Mouse (Mus musculus) small intestine, adult 2 months (tissue): ENCODE data around the gene Rab42. TPM values are rescaled to one million over a fixed set of nuclear protein-coding genes. Genes with fewer than 3 reads are reported as not detected.

Experiments used
- H3K27ac ChIP-seq: fragments of 200-500 bp; 2 replicates; pipeline ENCODE4 v1.5.1; 2012; ENCODE audit warnings: low read depth, low read length, control low read depth, inconsistent platforms; ENCODE audit not compliant: insufficient read depth
- H3K27me3 ChIP-seq: fragments of 200-500 bp; 2 replicates; pipeline ENCODE4 v1.6.1; 2012; ENCODE audit warnings: mild to moderate bottlenecking, moderate library complexity, low read length, inconsistent platforms; ENCODE audit not compliant: control insufficient read depth, insufficient read depth
- H3K36me3 ChIP-seq: fragments of 200-500 bp; 2 replicates; pipeline ENCODE4 v1.6.1; 2012; ENCODE audit warnings: mild to moderate bottlenecking, low read length, control low read depth, inconsistent platforms; ENCODE audit not compliant: control insufficient read depth, insufficient read depth
- H3K4me1 ChIP-seq: fragments of 200-500 bp; 2 replicates; pipeline ENCODE4 v1.6.1; 2012; ENCODE audit warnings: low read length, inconsistent platforms, mixed read lengths; ENCODE audit not compliant: control insufficient read depth, insufficient read depth, insufficient read length
- H3K4me3 ChIP-seq: fragments of 200-500 bp; 2 replicates; pipeline ENCODE4 v1.5.1; 2012; ENCODE audit warnings: low read depth, mild to moderate bottlenecking, control low read depth, inconsistent platforms, low read length, moderate library complexity
- CTCF ChIP-seq: fragments of 200-500 bp; IDR thresholded peaks from 2 replicates; pipeline ENCODE4 v1.5.1; 2012; ENCODE audit warnings: low read depth, mild to moderate bottlenecking, control low read depth, inconsistent platforms, low read length, moderate library complexity, mixed read lengths; ENCODE audit not compliant: insufficient replicate concordance, insufficient read length; ENCODE audit errors: extremely low read depth
- POLR2A ChIP-seq: fragments of 200-500 bp; IDR thresholded peaks from 2 replicates; pipeline ENCODE4 v1.6.1; 2012; ENCODE audit warnings: low read depth, mild to moderate bottlenecking, control low read depth, inconsistent platforms, low read length, moderate library complexity
- WGBS: fragments of 180-500 bp; shearing (Covaris S2); methylation state at CpG from one replicate; pipeline ENCODE4 v1.1.7; 2018; 5-methylcytosine and 5-hydroxymethylcytosine counted together
- polyA plus RNA-seq: library from polyadenylated mRNA; depleted of rRNA; stranded (reverse); fragments of >200 nt; gene quantifications from 2 replicates; pipeline ENCODE4 v1.2.3, GENCODE M21; 2012

Gene Rab42
- polyA plus RNA-seq, 1 experiment = 0.98 TPM

GRCm38 (mm10) chr4:132346261-132346660 is 43.1 kb upstream of the Rab42 start:
- Histone ChIP-seq H3K27me3 (no peaks in the 10 kb centered on the region), H3K4me3 (no peak overlapping the region), H3K27ac (peak overlapping the region; percentile 94), H3K4me1 (peaks cover 12% of the 10 kb centered on the region; the same call in 1 of the 2 replicates), H3K36me3 (peaks cover 7% of the 10 kb centered on the region)
- WGBS = 21% methylated on average over 4 of the region's 4 CpGs
- TF ChIP-seq POLR2A (no peak), CTCF (no peak)

- Histone ChIP-seq H3K4me1 (peaks cover 12% of the 10 kb centered on the region; the same call in 1 of the 2 replicates), H3K27me3 (no peaks in the 10 kb centered on the region), H3K36me3 (peaks cover 5% of the 10 kb centered on the region; the same call in 1 of the 2 replicates), H3K27ac (peak overlapping the region; percentile 94), H3K4me3 (no peak overlapping the region)
- 14% methylated on average over 5 of the region's 5 CpGs for WGBS
- no peak for TF ChIP-seq CTCF
- TF ChIP-seq POLR2A = no peak
Measured at GRCm38 (mm10) chr4:132345843-132346212, 42.6 kb upstream of the Rab42 start.

- 1% methylated on average over 83 of the region's 83 CpGs for WGBS
- TF ChIP-seq POLR2A (peak; percentile 62), CTCF (peak; percentile 93)
- Histone ChIP-seq H3K27ac (peak overlapping the region; percentile 94), H3K4me3 (peak overlapping the region; percentile 91), H3K4me1 (peaks cover 12% of the 10 kb centered on the region; the same call in 1 of the 2 replicates), H3K27me3 (no peaks in the 10 kb centered on the region), H3K36me3 (peaks cover 2% of the 10 kb centered on the region; the same call in 1 of the 2 replicates)
Measured at GRCm38 (mm10) chr4:132345135-132345842, 42.1 kb upstream of the Rab42 start.

GRCm38 (mm10) chr4:132344403-132345134 is 41.4 kb upstream of the Rab42 start:
- peaks cover 2% of the 10 kb centered on the region for H3K36me3 ChIP-seq
- H3K27me3 ChIP-seq = no peaks in the 10 kb centered on the region
- peaks cover 12% of the 10 kb centered on the region; the same call in 1 of the 2 replicates for H3K4me1 ChIP-seq
- WGBS = 2% methylated on average over 13 of the region's 13 CpGs
- peak overlapping the region; percentile 91 for H3K4me3 ChIP-seq
- TF ChIP-seq POLR2A (no peak), CTCF (no peak)
- peak overlapping the region; percentile 7; the same call in 1 of the 2 replicates for H3K27ac ChIP-seq

- TF ChIP-seq POLR2A (no peak), CTCF (no peak)
- peaks cover 13% of the 10 kb centered on the region for H3K36me3 ChIP-seq
- WGBS = 61% methylated on average over 3 of the region's 3 CpGs
- no peak overlapping the region for H3K4me3 ChIP-seq
- H3K27ac ChIP-seq = no peak overlapping the region
- H3K4me1 ChIP-seq = peaks cover 11% of the 10 kb centered on the region; the same call in 1 of the 2 replicates
- H3K27me3 ChIP-seq = no peaks in the 10 kb centered on the region
Measured at GRCm38 (mm10) chr4:132341451-132341850, 38.3 kb upstream of the Rab42 start.

GRCm38 (mm10) chr4:132338943-132339342 is 35.8 kb upstream of the Rab42 start:
- WGBS = 91% methylated on average over 13 of the region's 13 CpGs
- H3K36me3 ChIP-seq = peaks cover 35% of the 10 kb centered on the region

GRCm38 (mm10) chr4:132332880-132333279 is 29.7 kb upstream of the Rab42 start:
- 59% methylated on average over 6 of the region's 6 CpGs for WGBS
- no peak for TF ChIP-seq CTCF
- TF ChIP-seq POLR2A = no peak
- no peak overlapping the region for H3K27ac ChIP-seq
- H3K4me1 ChIP-seq = peaks cover 10% of the 10 kb centered on the region; the same call in 1 of the 2 replicates
- H3K27me3 ChIP-seq = no peaks in the 10 kb centered on the region
- H3K36me3 ChIP-seq = peaks cover 33% of the 10 kb centered on the region
- no peak overlapping the region for H3K4me3 ChIP-seq

More at GRCm38 (mm10) chr4:132338943-132339342, 35.8 kb upstream of the Rab42 start:
- Histone ChIP-seq H3K4me1 (peaks cover 3% of the 10 kb centered on the region; the same call in 1 of the 2 replicates), H3K27ac (no peak overlapping the region), H3K27me3 (no peaks in the 10 kb centered on the region), H3K4me3 (no peak overlapping the region)
- TF ChIP-seq POLR2A (no peak), CTCF (no peak)
